Mouse (Mus musculus): ENCODE measurements around the gene Vsx1. TPM values are rescaled to one million over a fixed set of nuclear protein-coding genes. Genes with fewer than 3 reads are reported as not detected.

The Vsx1 gene
- polyA plus RNA-seq, 1 experiment from 2014 or later = not detected

DNA sequence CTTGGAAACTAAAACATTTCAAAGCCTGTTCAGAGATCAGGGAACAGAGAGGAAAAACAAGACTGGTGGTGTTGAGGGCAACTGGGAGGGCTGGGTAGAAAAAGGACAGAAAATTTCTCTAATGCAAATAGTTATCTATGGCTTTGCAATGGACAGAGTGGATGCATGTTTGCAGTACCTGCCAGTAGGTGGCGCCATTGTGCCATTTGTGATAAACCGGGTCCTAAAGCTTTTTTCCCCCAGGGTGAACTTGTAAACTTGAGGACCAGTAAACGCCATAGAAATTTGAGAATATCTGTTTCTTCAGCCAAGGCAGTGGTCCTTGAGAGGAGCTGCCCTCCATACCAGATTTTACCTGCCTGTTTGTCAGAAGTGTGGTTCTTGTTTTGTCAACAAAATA, 10.8 kb downstream of the Vsx1 start:
- H3K4me3 ChIP-seq = no peak overlapping the region
- H3K27ac ChIP-seq = no peak overlapping the region
- no peak overlapping the region for H3K4me2 ChIP-seq
- H3K36me3 ChIP-seq = no peaks in the 10 kb centered on the region
- no peaks in the 10 kb centered on the region for H3K9me3 ChIP-seq (replicated peaks)
- 2% methylated on average over 3 of the region's 3 CpGs for WGBS (ENCODE audit: insufficient replicate concordance)
- H3K4me1 ChIP-seq = peaks cover 8% of the 10 kb centered on the region; the same call in 1 of the 2 replicates
- no peak for ATAC-seq
- H3K27me3 ChIP-seq (replicated peaks) = peaks cover 8% of the 10 kb centered on the region
- H3K9ac ChIP-seq = no peak overlapping the region

DNA sequence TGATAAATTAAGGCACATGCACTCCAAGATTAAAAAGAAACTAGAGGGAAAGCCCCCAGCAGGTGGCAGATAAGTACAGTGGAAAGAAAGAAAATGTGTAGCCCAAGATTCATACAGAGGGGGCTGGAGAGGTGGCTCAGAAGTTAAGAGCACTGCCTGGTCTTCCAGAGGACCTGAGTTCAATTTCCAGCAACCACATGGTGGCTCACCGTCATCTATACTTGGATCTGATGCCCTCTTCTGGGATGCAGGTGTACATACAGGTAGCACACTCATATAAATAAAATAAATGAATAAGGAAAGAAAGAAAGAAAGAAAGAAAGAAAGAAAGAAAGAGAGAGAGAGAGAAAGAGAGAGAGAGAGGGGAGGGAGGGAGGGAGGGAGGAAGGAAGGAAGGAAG, 13.6 kb downstream of the Vsx1 start:
- no peaks in the 10 kb centered on the region for H3K36me3 ChIP-seq
- peaks cover 8% of the 10 kb centered on the region for H3K27me3 ChIP-seq (replicated peaks)
- no peak overlapping the region for H3K9ac ChIP-seq
- H3K4me2 ChIP-seq = no peak overlapping the region
- peaks cover 11% of the 10 kb centered on the region; the same call in 1 of the 2 replicates for H3K4me1 ChIP-seq
- WGBS (ENCODE audit: insufficient replicate concordance) = 23% methylated on average over 1 of the region's 1 CpGs
- ATAC-seq = no peak
- H3K4me3 ChIP-seq = no peak overlapping the region
- H3K27ac ChIP-seq = no peak overlapping the region
- H3K9me3 ChIP-seq (replicated peaks) = no peaks in the 10 kb centered on the region

DNA sequence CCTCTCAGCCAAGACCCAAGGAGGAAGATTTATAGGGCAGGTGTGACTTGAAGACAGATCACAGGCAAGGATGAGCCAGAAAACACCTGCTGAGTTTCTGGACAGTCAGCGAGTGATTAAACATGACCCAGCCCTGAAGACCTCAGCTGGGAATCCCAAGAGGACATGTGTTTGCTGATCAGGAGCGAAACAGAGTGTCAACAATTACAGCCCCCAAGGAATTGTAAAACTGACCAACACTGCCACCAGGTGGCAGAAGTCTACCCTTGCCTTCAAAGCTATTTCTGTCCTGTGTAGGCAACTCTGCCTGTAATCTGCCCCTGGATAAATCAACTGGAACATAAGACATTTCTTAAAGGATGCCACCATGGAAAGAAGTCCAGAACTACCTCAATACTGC, 14.3 kb downstream of the Vsx1 start:
- no peaks in the 10 kb centered on the region for H3K36me3 ChIP-seq
- no peak overlapping the region for H3K4me3 ChIP-seq
- H3K27me3 ChIP-seq (replicated peaks) = peaks cover 8% of the 10 kb centered on the region
- ATAC-seq = peak; percentile 69
- no peak overlapping the region for H3K4me2 ChIP-seq
- H3K27ac ChIP-seq = no peak overlapping the region; the same call in 1 of the 2 replicates
- H3K9ac ChIP-seq = no peak overlapping the region
- H3K9me3 ChIP-seq (replicated peaks) = no peaks in the 10 kb centered on the region
- 6% methylated on average over 2 of the region's 2 CpGs for WGBS (ENCODE audit: insufficient replicate concordance)
- peaks cover 17% of the 10 kb centered on the region for H3K4me1 ChIP-seq

DNA sequence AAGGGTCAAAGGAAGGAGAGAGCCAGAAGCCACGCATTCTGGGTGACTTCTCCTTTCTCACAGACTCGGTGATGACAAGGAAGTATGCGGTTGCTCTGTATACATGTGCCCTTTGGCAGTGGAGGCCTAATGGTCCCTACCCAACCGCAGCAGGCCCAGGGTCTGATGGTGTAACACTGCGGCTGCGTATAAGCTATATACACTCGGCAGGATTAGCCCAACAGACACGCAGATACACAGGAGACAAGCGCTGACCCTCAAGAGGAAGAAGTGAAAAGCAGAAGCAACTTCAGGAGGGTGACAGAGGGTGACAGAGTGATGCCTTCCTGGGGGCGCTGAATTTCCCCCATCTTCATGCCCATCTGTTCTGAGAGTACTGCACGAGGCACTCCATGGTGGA, 15.2 kb downstream of the Vsx1 start:
- H3K4me2 ChIP-seq = no peak overlapping the region

DNA sequence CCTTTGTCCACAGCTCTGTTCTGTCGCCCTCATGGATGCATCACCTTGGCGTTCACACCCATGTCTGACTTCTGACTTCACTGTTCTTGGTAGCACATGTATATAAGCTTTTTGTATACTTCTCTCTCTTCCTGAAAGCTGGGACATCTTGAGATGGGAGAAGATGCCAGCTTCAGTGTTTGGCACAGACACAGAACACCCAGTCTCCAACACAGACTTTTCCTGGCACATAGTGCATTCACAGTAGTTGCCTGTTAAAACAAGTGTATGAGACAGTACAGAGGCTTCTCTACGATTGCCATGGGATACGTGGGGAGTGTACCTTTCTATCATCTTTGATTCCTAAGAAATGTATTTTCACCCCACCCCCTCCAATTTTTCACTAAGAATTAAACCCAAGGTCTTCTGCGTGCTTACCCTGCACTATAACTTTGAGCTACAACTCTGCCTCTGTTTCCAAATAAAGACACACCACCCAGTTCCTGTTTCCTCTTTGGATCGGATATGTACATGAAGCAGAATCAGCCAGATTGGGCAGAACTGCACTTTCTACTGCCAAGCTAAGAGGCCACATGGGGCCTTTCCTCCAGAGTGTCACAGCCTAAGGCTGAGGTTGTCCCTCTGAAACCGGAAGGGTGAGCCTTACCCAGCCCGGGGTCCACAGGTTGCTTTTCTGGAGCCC, 17.4 kb downstream of the Vsx1 start:
- Histone ChIP-seq H3K27ac (no peak overlapping the region), H3K4me2 (no peak overlapping the region), H3K9me3 (replicated peaks) (no peaks in the 10 kb centered on the region), H3K27me3 (replicated peaks) (no peaks in the 10 kb centered on the region; the same call in 1 of the 2 replicates), H3K36me3 (no peaks in the 10 kb centered on the region), H3K4me3 (no peak overlapping the region), H3K9ac (no peak overlapping the region), H3K4me1 (peaks cover 41% of the 10 kb centered on the region)
- ATAC-seq = no peak
- WGBS (ENCODE audit: insufficient replicate concordance) = 62% methylated on average over 8 of the region's 8 CpGs

More for the DNA sequence above, 15.2 kb downstream of the Vsx1 start:
- Histone ChIP-seq H3K9me3 (replicated peaks) (no peaks in the 10 kb centered on the region), H3K9ac (no peak overlapping the region), H3K36me3 (no peaks in the 10 kb centered on the region), H3K4me3 (no peak overlapping the region), H3K27ac (0 out of 2 replicates have a peak overlapping the region, but pooled peaks have one; percentile 23), H3K27me3 (replicated peaks) (peaks cover 8% of the 10 kb centered on the region), H3K4me1 (peaks cover 27% of the 10 kb centered on the region)
- ATAC-seq = peak; percentile 43
- 37% methylated on average over 11 of the region's 11 CpGs for WGBS (ENCODE audit: insufficient replicate concordance)

DNA sequence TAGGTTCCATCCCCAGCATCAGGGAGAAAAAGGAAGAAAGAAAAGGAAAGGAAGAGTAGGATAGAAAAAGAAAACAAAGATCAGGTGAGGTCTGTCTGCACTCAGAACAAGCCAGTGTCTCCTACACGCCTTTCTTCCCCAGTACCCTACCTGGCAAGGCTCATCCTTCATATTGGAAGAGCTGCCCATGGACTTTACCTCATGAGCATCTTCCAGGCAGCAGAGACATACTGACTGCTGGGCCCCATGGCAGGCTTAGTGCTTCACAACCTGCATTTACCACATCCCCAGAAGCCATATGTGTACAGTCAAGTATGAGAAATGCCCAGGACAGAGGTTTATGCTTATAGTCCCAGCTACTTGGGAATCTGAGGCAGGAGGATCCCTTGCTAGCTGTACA, 18.2 kb downstream of the Vsx1 start:
- no peak overlapping the region for H3K9ac ChIP-seq

DNA sequence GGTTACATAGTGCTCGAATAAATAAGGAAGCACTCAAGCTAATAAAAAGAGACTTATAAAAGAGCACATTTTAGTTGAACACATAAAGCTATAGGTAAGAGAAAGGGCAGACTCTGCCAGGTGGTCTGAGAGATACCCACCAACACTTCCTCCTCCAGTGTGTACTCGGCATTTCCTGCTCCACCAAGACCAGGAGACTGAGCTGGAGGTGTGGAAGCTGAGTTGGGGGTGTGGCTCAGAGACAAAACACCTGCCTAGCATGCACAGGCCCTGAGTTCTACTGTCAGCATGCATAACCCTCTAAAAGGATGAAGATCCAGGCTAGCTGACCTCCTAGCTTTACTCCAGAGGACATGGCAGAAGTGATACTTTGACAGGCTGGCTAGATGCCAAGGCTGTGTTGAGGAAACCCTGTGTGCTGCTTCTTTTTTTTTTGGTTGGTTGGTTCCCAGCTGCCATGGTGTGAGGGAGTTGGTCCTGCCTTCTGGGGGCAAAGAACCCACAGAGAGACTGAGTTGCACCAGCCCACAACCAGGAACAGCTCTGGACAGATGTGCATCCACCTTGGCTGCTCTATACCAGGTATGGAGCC, 19.6 kb downstream of the Vsx1 start:
- 44% methylated on average over 2 of the region's 2 CpGs for WGBS (ENCODE audit: insufficient replicate concordance)
- Histone ChIP-seq H3K27me3 (replicated peaks) (no peaks in the 10 kb centered on the region), H3K4me3 (no peak overlapping the region), H3K4me1 (peaks cover 59% of the 10 kb centered on the region), H3K9ac (no peak overlapping the region), H3K27ac (0 out of 2 replicates have a peak overlapping the region, but pooled peaks have one; percentile 42), H3K4me2 (no peak overlapping the region), H3K36me3 (no peaks in the 10 kb centered on the region), H3K9me3 (replicated peaks) (no peaks in the 10 kb centered on the region)
- ATAC-seq = no peak

More for the DNA sequence above, 18.2 kb downstream of the Vsx1 start:
- H3K27ac ChIP-seq = no peak overlapping the region
- H3K4me1 ChIP-seq = peaks cover 48% of the 10 kb centered on the region
- H3K4me3 ChIP-seq = no peak overlapping the region
- H3K27me3 ChIP-seq (replicated peaks) = no peaks in the 10 kb centered on the region; the same call in 1 of the 2 replicates
- H3K4me2 ChIP-seq = no peak overlapping the region
- ATAC-seq = no peak
- H3K36me3 ChIP-seq = no peaks in the 10 kb centered on the region
- no peaks in the 10 kb centered on the region for H3K9me3 ChIP-seq (replicated peaks)
- WGBS (ENCODE audit: insufficient replicate concordance) = 70% methylated on average over 1 of the region's 1 CpGs

DNA sequence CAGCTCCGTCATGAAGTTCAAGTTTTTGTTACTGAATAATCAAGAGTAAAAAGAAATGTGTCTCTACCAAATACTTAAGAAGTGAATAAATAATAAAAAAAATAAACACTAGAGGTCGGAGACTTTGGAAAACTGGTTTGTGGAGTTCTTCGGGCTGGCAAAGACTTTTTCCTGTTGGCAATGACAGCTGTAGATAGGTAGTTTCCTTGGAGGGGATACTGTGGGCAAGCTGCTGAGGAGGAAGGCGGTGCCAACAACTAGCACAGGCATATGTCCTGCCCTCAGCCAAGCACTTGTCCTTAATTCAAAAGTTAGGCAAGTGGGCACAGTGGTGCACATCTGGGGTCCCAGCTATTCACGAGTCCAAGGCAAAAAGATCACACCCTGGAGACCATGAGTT, 20.2 kb downstream of the Vsx1 start:
- H3K4me1 ChIP-seq = peaks cover 63% of the 10 kb centered on the region
- no peak for ATAC-seq
- H3K4me3 ChIP-seq = peak overlapping the region; percentile 82
- H3K4me2 ChIP-seq = peak overlapping the region; percentile 95
- 72% methylated on average over 5 of the region's 5 CpGs for WGBS (ENCODE audit: insufficient replicate concordance)
- H3K27ac ChIP-seq = peak overlapping the region; percentile 94
- no peaks in the 10 kb centered on the region for H3K9me3 ChIP-seq (replicated peaks)
- no peaks in the 10 kb centered on the region for H3K27me3 ChIP-seq (replicated peaks)
- H3K9ac ChIP-seq = peak overlapping the region; percentile 92
- no peaks in the 10 kb centered on the region for H3K36me3 ChIP-seq

DNA sequence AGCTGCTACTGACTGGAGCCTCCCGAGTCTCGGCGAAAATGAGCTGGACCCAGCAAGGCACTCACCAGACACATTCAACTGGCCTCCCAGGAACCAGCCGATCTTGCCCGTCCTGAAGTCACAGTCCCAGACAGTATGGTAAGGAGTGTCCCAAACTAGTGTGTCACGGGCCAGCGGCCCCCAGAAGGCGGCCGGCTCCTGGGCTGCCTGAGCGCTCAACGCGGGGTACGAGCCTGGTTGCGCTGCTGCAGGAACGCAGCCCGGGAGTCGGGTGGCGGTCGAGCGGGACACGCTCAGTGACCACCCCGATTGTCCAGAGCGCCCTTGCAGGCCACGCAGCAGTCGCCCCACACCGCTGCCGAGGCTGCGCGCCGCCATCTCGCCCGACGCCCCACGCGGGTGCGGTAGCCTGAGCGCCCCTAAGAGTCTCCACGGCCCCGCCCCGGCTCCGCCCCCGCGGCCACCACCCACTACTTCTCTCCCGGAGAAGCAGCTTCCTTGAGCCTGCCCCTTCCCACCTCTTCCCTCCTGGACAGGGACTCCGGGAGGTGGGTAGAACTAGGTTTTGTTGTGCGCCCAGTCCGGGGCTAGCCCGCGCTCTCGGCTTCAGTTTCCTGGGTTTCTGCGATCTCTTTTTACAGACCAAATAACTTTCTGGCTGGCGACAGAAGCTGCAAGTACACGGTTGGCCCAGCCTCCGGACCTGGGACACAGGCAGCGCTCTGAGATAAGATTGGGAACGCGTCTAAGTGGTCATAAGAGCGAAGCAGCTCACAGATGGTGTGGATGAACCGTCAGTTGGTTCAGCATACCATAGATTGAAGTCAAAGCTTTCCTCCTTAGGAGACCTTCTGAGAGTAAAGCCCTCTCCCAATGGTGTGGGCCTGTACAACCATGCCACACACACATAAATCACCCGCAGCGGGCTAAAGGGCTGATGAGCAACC, 21.1 kb downstream of the Vsx1 start, which contains the start of gene Acss1:
TSS of gene Acss1 (minus strand) at position 681 of the 947 bp plus-strand sequence.
- peak; percentile 78 for ATAC-seq
- H3K4me2 ChIP-seq = peak within 1 kb of the TSS; percentile 95
- no peaks in the 10 kb centered on the region for H3K9me3 ChIP-seq (replicated peaks)
- no peaks in the 10 kb centered on the region for H3K36me3 ChIP-seq
- peak within 1 kb of the TSS; percentile 82 for H3K4me3 ChIP-seq
- 2% methylated on average over 61 of the region's 61 CpGs for WGBS (ENCODE audit: insufficient replicate concordance)
- peak within 1 kb of the TSS; percentile 94 for H3K27ac ChIP-seq
- peak within 1 kb of the TSS; percentile 92 for H3K9ac ChIP-seq
- H3K4me1 ChIP-seq = peaks cover 72% of the 10 kb centered on the region
- no peaks in the 10 kb centered on the region for H3K27me3 ChIP-seq (replicated peaks)

DNA sequence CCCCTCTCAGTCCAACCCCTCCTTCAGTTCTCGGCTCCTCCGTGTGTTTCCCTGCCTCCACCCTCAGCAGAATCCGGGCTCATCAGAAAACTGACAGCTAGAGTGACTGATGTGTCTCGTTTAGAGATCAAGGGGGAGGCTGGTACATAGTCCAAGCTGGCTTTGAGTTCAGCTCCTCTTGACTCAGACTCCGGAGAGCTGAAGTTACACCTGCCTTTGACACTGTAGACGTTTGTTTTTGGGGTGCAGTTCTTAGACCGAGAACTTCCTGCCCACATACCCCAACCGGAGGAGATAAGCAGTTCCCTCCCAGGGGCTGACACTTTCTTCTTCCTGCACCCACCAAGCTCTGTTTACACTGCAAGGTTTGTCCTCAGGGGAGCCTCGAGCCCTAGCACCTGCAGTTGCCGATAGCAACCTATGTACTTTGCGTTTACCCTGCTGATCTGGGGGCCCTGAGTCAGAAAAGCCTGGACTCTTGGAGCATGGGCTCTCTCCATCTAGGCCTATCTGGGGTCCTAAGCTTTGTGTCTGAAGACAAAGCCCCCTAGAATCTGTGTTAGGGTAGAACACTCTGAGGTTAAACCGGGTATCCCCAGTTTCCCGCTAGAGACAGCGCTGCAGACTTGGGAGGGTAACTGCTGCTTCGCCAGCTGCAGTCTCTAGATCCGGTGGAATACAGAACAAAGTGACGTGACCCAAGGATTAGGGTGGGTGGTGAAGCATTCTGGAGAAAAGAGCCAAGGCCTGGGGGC, 21.9 kb downstream of the Vsx1 start:
- Histone ChIP-seq H3K9ac (peak overlapping the region; percentile 92), H3K36me3 (peaks cover 6% of the 10 kb centered on the region; the same call in 1 of the 2 replicates), H3K4me3 (peak overlapping the region; percentile 82), H3K4me2 (peak overlapping the region; percentile 95), H3K27me3 (replicated peaks) (no peaks in the 10 kb centered on the region), H3K27ac (peak overlapping the region; percentile 94), H3K4me1 (peaks cover 81% of the 10 kb centered on the region), H3K9me3 (replicated peaks) (no peaks in the 10 kb centered on the region)
- under 1% methylated on average over 17 of the region's 17 CpGs for WGBS (ENCODE audit: insufficient replicate concordance)
- ATAC-seq = peak; percentile 57

DNA sequence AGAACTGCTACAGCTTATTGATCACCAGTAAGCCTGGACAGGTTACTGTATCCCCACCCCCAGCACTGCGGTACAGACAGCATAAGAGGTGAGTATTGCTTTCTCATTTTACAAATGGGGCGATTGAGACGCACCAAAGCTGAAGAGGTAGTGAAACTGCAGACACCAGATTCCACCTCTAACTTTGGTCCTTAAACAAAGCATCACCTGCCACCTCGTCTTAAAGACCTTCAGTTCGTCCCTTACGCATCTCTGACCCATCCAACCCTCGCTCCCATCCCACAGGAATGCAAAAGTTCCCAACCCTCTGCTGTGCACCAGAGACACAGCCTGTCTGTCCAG, 22.5 kb downstream of the Vsx1 start:
- Histone ChIP-seq H3K36me3 (peaks cover 11% of the 10 kb centered on the region), H3K9ac (peak overlapping the region; percentile 92), H3K27me3 (replicated peaks) (no peaks in the 10 kb centered on the region), H3K9me3 (replicated peaks) (no peaks in the 10 kb centered on the region), H3K4me2 (peak overlapping the region; percentile 95), H3K4me3 (peak overlapping the region; percentile 82), H3K27ac (peak overlapping the region; percentile 94), H3K4me1 (peaks cover 86% of the 10 kb centered on the region)
- WGBS (ENCODE audit: insufficient replicate concordance) = 36% methylated on average over 7 of the region's 7 CpGs
- no peak for ATAC-seq

All from liver, embryonic 12.5 days (tissue).